Comparison of ENCODE assay signal across 17 mouse cellular contexts in genomic region chr2:79798627-79799026, GRCm38 (mm10).
DNase-seq lines count a peak whose midpoint lies in the region; ATAC-seq lines count a peak whose summit lies in the region.
"Had no signal": no experiment of that assay in that cellular context is flagged by ENCODE, and none has a peak within 500 bp of the region (broad histone marks: within the 10 kb centered on the region; RNA-seq: fewer than 3 reads in every experiment).

No protein-coding gene starts in this region.

- H3K4me3 ChIP-seq in intestine, embryonic 14.5 days (ENCODE audit: low read depth, low read length), result no peak overlapping the region
- no peak overlapping the region for H3K4me3 ChIP-seq in intestine, embryonic 15.5 days (replicated peaks)
- no peak overlapping the region for H3K4me3 ChIP-seq in neural tube, embryonic 13.5 days
- H3K4me3 ChIP-seq: liver, embryonic 15.5 days; midbrain, embryonic 12.5 days had no signal

- no peaks in the 10 kb centered on the region for H3K9me3 ChIP-seq in intestine, embryonic 14.5 days (ENCODE audit: control insufficient read depth, low read length)
- H3K9me3 ChIP-seq in intestine, embryonic 15.5 days, result no peaks in the 10 kb centered on the region
- H3K9me3 ChIP-seq in neural tube, embryonic 13.5 days, result no peaks in the 10 kb centered on the region
- H3K9me3 ChIP-seq: liver, embryonic 15.5 days; midbrain, embryonic 12.5 days had no signal

- no peaks in the 10 kb centered on the region for H3K4me1 ChIP-seq in intestine, embryonic 14.5 days (replicated peaks; ENCODE audit: control insufficient read depth, insufficient read depth, low read length)
- no peaks in the 10 kb centered on the region for H3K4me1 ChIP-seq in intestine, embryonic 15.5 days (replicated peaks)
- H3K4me1 ChIP-seq in neural tube, embryonic 13.5 days (replicated peaks), result 0 out of 2 replicates have a peak, but pooled peaks cover 2% of the 10 kb centered on the region
- H3K4me1 ChIP-seq: liver, embryonic 15.5 days had no signal

- H3K4me2 ChIP-seq in intestine, embryonic 14.5 days (ENCODE audit: low read length), result no peak overlapping the region
- H3K4me2 ChIP-seq in intestine, embryonic 15.5 days (replicated peaks), result no peak overlapping the region
- no peak overlapping the region for H3K4me2 ChIP-seq in neural tube, embryonic 13.5 days
- H3K4me2 ChIP-seq: liver, embryonic 15.5 days; midbrain, embryonic 12.5 days had no signal

- H3K27ac ChIP-seq in intestine, embryonic 14.5 days (ENCODE audit: low read depth), result no peak overlapping the region
- no peak overlapping the region for H3K27ac ChIP-seq in intestine, embryonic 15.5 days
- H3K27ac ChIP-seq in neural tube, embryonic 13.5 days (replicated peaks), result no peak overlapping the region
- H3K27ac ChIP-seq: liver, embryonic 15.5 days; midbrain, embryonic 12.5 days; stomach, postnatal 0 days had no signal

- no peak for DNase-seq in intestine, embryonic 14.5 days (ENCODE audit: low spot score)
- DNase-seq in embryo, embryonic 11 days, result peak; percentile 76
- DNase-seq in forelimb bud, embryonic 11.5 days (ENCODE audit: low read depth, low spot score), result peak; percentile 56
- DNase-seq in right cerebral cortex, postnatal 25 days, result no peak
- no peak for DNase-seq in spleen, postnatal 36 days (ENCODE audit: low spot score in 2 of 2)
- DNase-seq: cerebellum, adult 11 months; cerebellum, postnatal 25 days; kidney, adult 11 months; kidney, postnatal 25 days; lung, postnatal 14 days; thymus, postnatal 25 days had no signal

- H3K9ac ChIP-seq in intestine, embryonic 14.5 days (ENCODE audit: low read length), result no peak overlapping the region
- H3K9ac ChIP-seq in intestine, embryonic 15.5 days, result no peak overlapping the region
- no peak overlapping the region for H3K9ac ChIP-seq in neural tube, embryonic 13.5 days
- H3K9ac ChIP-seq: liver, embryonic 15.5 days; midbrain, embryonic 12.5 days had no signal

- no peaks in the 10 kb centered on the region for H3K27me3 ChIP-seq in intestine, embryonic 14.5 days (replicated peaks; ENCODE audit: control insufficient read depth, insufficient read depth, low read length)
- no peaks in the 10 kb centered on the region for H3K27me3 ChIP-seq in intestine, embryonic 15.5 days (replicated peaks)
- H3K27me3 ChIP-seq in neural tube, embryonic 13.5 days, result no peaks in the 10 kb centered on the region
- H3K27me3 ChIP-seq: liver, embryonic 15.5 days; midbrain, embryonic 12.5 days had no signal

- no peaks in the 10 kb centered on the region for H3K36me3 ChIP-seq in intestine, embryonic 14.5 days (ENCODE audit: control insufficient read depth, insufficient read depth, low read length)
- no peaks in the 10 kb centered on the region for H3K36me3 ChIP-seq in intestine, embryonic 15.5 days
- H3K36me3 ChIP-seq in neural tube, embryonic 13.5 days, result no peaks in the 10 kb centered on the region
- H3K36me3 ChIP-seq: liver, embryonic 15.5 days; midbrain, embryonic 12.5 days had no signal

- peak; percentile 72 for ATAC-seq in intestine, embryonic 14.5 days (replicated peaks; ENCODE audit: low FRiP score, low TSS enrichment, low read depth)
- ATAC-seq in intestine, embryonic 15.5 days, result no peak
- ATAC-seq in neural tube, embryonic 13.5 days (ENCODE audit: low read depth), result peak; percentile 61
- ATAC-seq: forebrain, embryonic 16.5 days had no signal

- 35% methylated on average over 7 of the region's 7 CpGs for WGBS in intestine, embryonic 14.5 days
- 41% methylated on average over 7 of the region's 7 CpGs for WGBS in intestine, embryonic 15.5 days
- WGBS in neural tube, embryonic 13.5 days, result 12% methylated on average over 7 of the region's 7 CpGs

Comparison
In these comparisons a context has a peak if more than half of its experiments do, and no peak if none do; other contexts are left out.
1. DNase-seq: peak in embryo, embryonic 11 days (single experiment) and forelimb bud, embryonic 11.5 days (single experiment); none in intestine, embryonic 14.5 days (single experiment), right cerebral cortex, postnatal 25 days (single experiment) and spleen, postnatal 36 days (0 of 2).